Mouse (Mus musculus): Measurements from ENCODE around the gene Thra.

DNA sequence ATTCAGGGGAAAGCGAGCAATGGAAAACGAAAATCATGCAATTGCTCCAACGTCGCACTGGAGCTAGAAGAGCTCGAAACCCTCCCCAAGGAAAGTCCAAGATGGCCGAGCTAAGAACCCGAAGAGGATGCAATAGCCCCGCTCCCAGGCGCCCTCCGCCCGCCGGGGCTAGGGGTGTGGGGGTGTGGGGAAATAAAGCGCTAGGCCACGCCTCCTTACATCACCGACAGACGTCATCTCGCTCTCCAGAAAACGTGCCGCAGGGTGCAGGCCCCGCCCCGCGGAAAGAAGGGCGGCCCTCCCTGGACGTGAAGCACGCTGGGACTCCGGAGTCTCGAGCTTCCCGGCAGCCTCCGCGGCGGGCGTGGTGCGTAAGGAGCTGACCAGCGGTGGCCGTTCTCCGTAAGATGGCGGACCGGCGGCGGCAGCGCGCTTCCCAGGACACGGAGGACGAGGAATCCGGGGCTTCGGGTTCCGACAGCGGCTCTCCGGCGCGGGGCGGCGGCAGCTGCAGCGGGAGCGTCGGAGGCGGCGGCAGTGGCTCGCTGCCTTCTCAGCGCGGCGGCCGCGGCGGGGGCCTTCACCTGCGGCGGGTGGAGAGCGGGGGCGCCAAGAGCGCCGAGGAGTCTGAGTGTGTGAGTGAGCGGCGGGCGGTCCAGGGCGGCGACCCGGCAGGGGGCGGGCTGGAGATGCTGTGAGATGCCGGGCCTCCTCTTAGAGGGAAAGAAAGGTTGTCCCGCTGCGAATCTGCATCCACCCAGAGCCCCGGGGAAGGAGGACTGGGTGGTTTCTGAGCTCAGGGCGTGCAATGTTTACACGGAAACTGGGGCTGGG, 69.2 kb downstream of the Thra start:
- TF ChIP-seq JUN (IDR thresholded peaks at IDR 0.05; ENCODE audit: insufficient read depth, low read depth, low read length) (peak; percentile 38), USF1 (IDR thresholded peaks at IDR 0.05; ENCODE audit: low read depth, low read length) (no peak), CTCF (conservative IDR thresholded peaks at IDR 0.05 in 1 of 2, IDR thresholded peaks at IDR 0.05 in 1 of 2; ENCODE audit: low read depth in 2 of 2, low read length in 2 of 2) (peak in 1 of 2 experiments; percentile 54; a peak in 2 of 4 replicates), RCOR1 (conservative IDR thresholded peaks at IDR 0.05; ENCODE audit: low read depth, low read length) (no peak), EP300 (IDR thresholded peaks at IDR 0.05; ENCODE audit: low read length) (no peak), USF2 (conservative IDR thresholded peaks at IDR 0.05; ENCODE audit: low read depth, low read length) (no peak), POLR2A (IDR thresholded peaks at IDR 0.05; ENCODE audit: low read depth, low read length) (peak; percentile 98)
